Mouse (Mus musculus) forebrain, embryonic 10.5 days (tissue): Measurements from ENCODE around the gene Nelfb. TPM values are rescaled to one million over a fixed set of nuclear protein-coding genes. Genes with fewer than 3 reads are reported as not detected.
A peak's percentile ranks its signal among the peaks of the same experiment; 100 is the strongest.

Experiments
- DNase-seq: peaks from one replicate; pipeline ENCODE4 v3.0.0-alpha.2; 2017; ENCODE audit warnings: low spot score; ENCODE audit errors: extremely low spot score
- H3K27ac ChIP-seq: fragments of 300-500 bp; sonication (generic); 2 replicates; pipeline ENCODE4 v1.5.1; 2016; ENCODE audit warnings: mild to moderate bottlenecking
- H3K27me3 ChIP-seq: fragments of 300-500 bp; sonication (generic); 2 replicates; pipeline ENCODE4 v1.6.1; 2016; ENCODE audit warnings: mild to moderate bottlenecking; ENCODE audit not compliant: poor library complexity, severe bottlenecking
- H3K36me3 ChIP-seq: fragments of 300-500 bp; sonication (generic); replicated peaks from 2 replicates; pipeline ENCODE4 v1.6.1; 2016; ENCODE audit warnings: mild to moderate bottlenecking, moderate library complexity
- H3K4me1 ChIP-seq: fragments of 300-500 bp; sonication (generic); 2 replicates; pipeline ENCODE4 v1.6.1; 2016
- H3K4me3 ChIP-seq: fragments of 300-500 bp; sonication (generic); 2 replicates; pipeline ENCODE4 v1.5.1; 2016; ENCODE audit warnings: mild to moderate bottlenecking, moderate library complexity
- H3K9me3 ChIP-seq: fragments of 300-500 bp; sonication (generic); 2 replicates; pipeline ENCODE4 v1.6.1; 2016; ENCODE audit warnings: mild to moderate bottlenecking, moderate library complexity
- WGBS: fragments of 180-500 bp; shearing (Covaris S2); methylation state at CpG from one replicate; pipeline ENCODE4 v1.1.7; 2016; 5-methylcytosine and 5-hydroxymethylcytosine counted together
- polyA plus RNA-seq: library from polyadenylated mRNA; unstranded; fragments of >200 nt; fragmentation: Nextera tagmentation; extraction: Ambion mirVana; gene quantifications from 2 replicates; pipeline ENCODE4 v1.2.1, GENCODE M21; 2016

The Nelfb gene
- polyA plus RNA-seq, 1 experiment from 2014 or later, result 130 TPM

GRCm38 (mm10) chr2:25240310-25240709 lies 29.0 kb upstream of the Nelfb start:
- peaks cover 8% of the 10 kb centered on the region for H3K36me3 ChIP-seq
- H3K4me1 ChIP-seq, result peaks cover 34% of the 10 kb centered on the region
- H3K9me3 ChIP-seq, result no peaks in the 10 kb centered on the region
- H3K4me3 ChIP-seq, result peak overlapping the region; percentile 76
- H3K27ac ChIP-seq, result peak overlapping the region; percentile 71
- 46% methylated on average over 8 of the region's 8 CpGs for WGBS
- DNase-seq, result no peak
- H3K27me3 ChIP-seq, result peaks cover 57% of the 10 kb centered on the region

GRCm38 (mm10) chr2:25239766-25240165 lies 28.5 kb upstream of the Nelfb start:
- 87% methylated on average over 3 of the region's 3 CpGs for WGBS
- no peak for DNase-seq
- no peaks in the 10 kb centered on the region for H3K9me3 ChIP-seq
- H3K4me1 ChIP-seq, result peaks cover 34% of the 10 kb centered on the region
- H3K27ac ChIP-seq, result no peak overlapping the region
- no peak overlapping the region for H3K4me3 ChIP-seq
- H3K27me3 ChIP-seq, result peaks cover 57% of the 10 kb centered on the region
- H3K36me3 ChIP-seq, result peaks cover 5% of the 10 kb centered on the region

GRCm38 (mm10) chr2:25238106-25238505 lies 26.8 kb upstream of the Nelfb start:
- H3K27me3 ChIP-seq, result peaks cover 44% of the 10 kb centered on the region
- H3K4me1 ChIP-seq, result peaks cover 30% of the 10 kb centered on the region
- H3K36me3 ChIP-seq, result no peaks in the 10 kb centered on the region
- H3K9me3 ChIP-seq, result no peaks in the 10 kb centered on the region
- no peak for DNase-seq
- H3K27ac ChIP-seq, result no peak overlapping the region
- H3K4me3 ChIP-seq, result no peak overlapping the region

- no peak for DNase-seq
These were observed 26.2 kb upstream of the Nelfb start for GRCm38 (mm10) chr2:25237522-25237921.

GRCm38 (mm10) chr2:25236614-25237013 lies 25.3 kb upstream of the Nelfb start, which contains the start of gene Rnf224:
Gene Rnf224, minus strand, starts transcription at chr2:25236787.
- peaks cover 31% of the 10 kb centered on the region for H3K27me3 ChIP-seq
- peaks cover 16% of the 10 kb centered on the region for H3K4me1 ChIP-seq
- H3K4me3 ChIP-seq, result no peak within 1 kb of the TSS
- no peak for DNase-seq
- H3K36me3 ChIP-seq, result no peaks in the 10 kb centered on the region
- 39% methylated on average over 8 of the region's 8 CpGs for WGBS
- no peak within 1 kb of the TSS for H3K27ac ChIP-seq
- no peaks in the 10 kb centered on the region for H3K9me3 ChIP-seq

More at GRCm38 (mm10) chr2:25237522-25237921, 26.2 kb upstream of the Nelfb start:
- peaks cover 38% of the 10 kb centered on the region for H3K27me3 ChIP-seq
- H3K4me3 ChIP-seq, result no peak overlapping the region
- no peaks in the 10 kb centered on the region for H3K9me3 ChIP-seq
- no peaks in the 10 kb centered on the region for H3K36me3 ChIP-seq
- WGBS, result 76% methylated on average over 4 of the region's 4 CpGs
- no peak overlapping the region for H3K27ac ChIP-seq
- peaks cover 25% of the 10 kb centered on the region for H3K4me1 ChIP-seq

- DNase-seq, result no peak
- no peak overlapping the region for H3K4me3 ChIP-seq
These were observed 23.4 kb upstream of the Nelfb start for GRCm38 (mm10) chr2:25234551-25235220.

GRCm38 (mm10) chr2:25234050-25234449 lies 22.8 kb upstream of the Nelfb start, which contains the start of gene Slc34a3:
Gene Slc34a3, minus strand, starts transcription at chr2:25234364.
- peaks cover 23% of the 10 kb centered on the region for H3K27me3 ChIP-seq
- DNase-seq, result no peak
- no peaks in the 10 kb centered on the region for H3K36me3 ChIP-seq
- H3K4me3 ChIP-seq, result no peak within 1 kb of the TSS
- H3K9me3 ChIP-seq, result no peaks in the 10 kb centered on the region
- 88% methylated on average over 3 of the region's 3 CpGs for WGBS
- H3K4me1 ChIP-seq, result peaks cover 2% of the 10 kb centered on the region
- no peak within 1 kb of the TSS for H3K27ac ChIP-seq

More at GRCm38 (mm10) chr2:25234551-25235220, 23.4 kb upstream of the Nelfb start:
- 83% methylated on average over 5 of the region's 5 CpGs for WGBS
- Histone ChIP-seq H3K27ac (no peak overlapping the region), H3K36me3 (no peaks in the 10 kb centered on the region), H3K27me3 (peaks cover 30% of the 10 kb centered on the region), H3K4me1 (no peaks in the 10 kb centered on the region), H3K9me3 (no peaks in the 10 kb centered on the region)

- peaks cover 21% of the 10 kb centered on the region for H3K27me3 ChIP-seq
- H3K27ac ChIP-seq, result no peak overlapping the region
- no peak for DNase-seq
- 85% methylated on average over 4 of the region's 4 CpGs for WGBS
- peaks cover 8% of the 10 kb centered on the region for H3K4me1 ChIP-seq
- no peak overlapping the region for H3K4me3 ChIP-seq
- no peaks in the 10 kb centered on the region for H3K36me3 ChIP-seq
- no peaks in the 10 kb centered on the region for H3K9me3 ChIP-seq
These were observed 22.1 kb upstream of the Nelfb start for GRCm38 (mm10) chr2:25233421-25233820.

- Histone ChIP-seq H3K4me3 (no peak overlapping the region), H3K9me3 (no peaks in the 10 kb centered on the region), H3K27ac (no peak overlapping the region), H3K36me3 (no peaks in the 10 kb centered on the region), H3K27me3 (peaks cover 16% of the 10 kb centered on the region), H3K4me1 (peaks cover 17% of the 10 kb centered on the region)
- 63% methylated on average over 12 of the region's 12 CpGs for WGBS
- DNase-seq, result no peak
These were observed 19.7 kb upstream of the Nelfb start for GRCm38 (mm10) chr2:25231038-25231437.

GRCm38 (mm10) chr2:25230581-25230980 lies 19.3 kb upstream of the Nelfb start:
- Histone ChIP-seq H3K27ac (no peak overlapping the region), H3K4me1 (peaks cover 21% of the 10 kb centered on the region), H3K27me3 (peaks cover 14% of the 10 kb centered on the region), H3K9me3 (no peaks in the 10 kb centered on the region), H3K36me3 (no peaks in the 10 kb centered on the region), H3K4me3 (no peak overlapping the region)
- no peak for DNase-seq
- 89% methylated on average over 7 of the region's 7 CpGs for WGBS

GRCm38 (mm10) chr2:25229582-25229981 lies 18.3 kb upstream of the Nelfb start:
- H3K27me3 ChIP-seq, result peaks cover 14% of the 10 kb centered on the region
- no peaks in the 10 kb centered on the region for H3K36me3 ChIP-seq
- H3K27ac ChIP-seq, result no peak overlapping the region
- no peak overlapping the region for H3K4me3 ChIP-seq
- H3K4me1 ChIP-seq, result peaks cover 26% of the 10 kb centered on the region
- DNase-seq, result no peak
- H3K9me3 ChIP-seq, result no peaks in the 10 kb centered on the region
- WGBS, result 85% methylated on average over 5 of the region's 5 CpGs

- WGBS, result 66% methylated on average over 6 of the region's 6 CpGs
- no peak for DNase-seq
- Histone ChIP-seq H3K9me3 (no peaks in the 10 kb centered on the region), H3K36me3 (no peaks in the 10 kb centered on the region), H3K4me3 (peak overlapping the region; percentile 38), H3K27ac (peak overlapping the region; percentile 80), H3K4me1 (peaks cover 26% of the 10 kb centered on the region), H3K27me3 (peaks cover 14% of the 10 kb centered on the region)
These were observed 17.8 kb upstream of the Nelfb start for GRCm38 (mm10) chr2:25228995-25229530.

GRCm38 (mm10) chr2:25228431-25228889 lies 17.2 kb upstream of the Nelfb start:
- Histone ChIP-seq H3K4me3 (peak overlapping the region; percentile 38), H3K4me1 (peaks cover 30% of the 10 kb centered on the region), H3K27ac (peak overlapping the region; percentile 80), H3K27me3 (peaks cover 14% of the 10 kb centered on the region), H3K9me3 (no peaks in the 10 kb centered on the region), H3K36me3 (peaks cover 3% of the 10 kb centered on the region)
- DNase-seq, result peak; percentile 81
- WGBS, result 0% methylated on average over 7 of the region's 7 CpGs
